Mouse (Mus musculus) liver, embryonic 14.5 days (tissue): ENCODE data around the gene Cdyl2. TPM values are rescaled to one million over a fixed set of nuclear protein-coding genes. Genes with fewer than 3 reads are reported as not detected.
A peak's percentile ranks its signal among the peaks of the same experiment; 100 is the strongest.

Source experiments
- ATAC-seq: fragments of 200-750 bp; cut with Nextera tagmentation; 2 replicates; pipeline ENCODE4 v1.8.0; 2017; ENCODE audit warnings: moderate number of reproducible peaks, mild to moderate bottlenecking, moderate library complexity; ENCODE audit not compliant: insufficient read depth
- DNase-seq, 3 experiments: peaks; one replicate each; pipeline ENCODE4 v3.0.0-alpha.2; 2012 to 2013; ENCODE audit warnings: low read depth in 3 of 3, low spot score in 3 of 3
- H3K27ac ChIP-seq: fragments of 300-500 bp; sonication (generic); 2 replicates; pipeline ENCODE4 v1.5.1; 2014; ENCODE audit warnings: moderate library complexity, mild to moderate bottlenecking, control low read depth, inconsistent platforms
- H3K27me3 ChIP-seq: fragments of 300-500 bp; sonication (generic); 2 replicates; pipeline ENCODE4 v1.6.1; 2014; ENCODE audit warnings: mild to moderate bottlenecking, low read length, moderate library complexity; ENCODE audit not compliant: control insufficient read depth, insufficient read depth
- H3K36me3 ChIP-seq: fragments of 300-500 bp; sonication (generic); replicated peaks from 2 replicates; pipeline ENCODE4 v1.6.1; 2014; ENCODE audit warnings: low read depth; ENCODE audit not compliant: control insufficient read depth, insufficient read depth
- H3K4me1 ChIP-seq, 2 experiments: fragments of 200-500 bp in 1 of 2; fragments of 300-500 bp in 1 of 2; sonication (generic) in 1 of 2; replicated peaks; 2 replicates each; pipeline ENCODE4 v1.6.1; 2012 to 2014; ENCODE audit warnings: antibody characterized with exemption in 1 of 2, inconsistent platforms in 1 of 2, low read length in 1 of 2; ENCODE audit not compliant: control insufficient read depth in 2 of 2, insufficient read depth in 2 of 2
- H3K4me2 ChIP-seq: fragments of 300-500 bp; sonication (generic); 2 replicates; pipeline ENCODE4 v1.6.1; 2014; ENCODE audit warnings: low read depth, mild to moderate bottlenecking, control low read depth, moderate library complexity
- H3K4me3 ChIP-seq, 2 experiments: fragments of 200-500 bp in 1 of 2; fragments of 300-500 bp in 1 of 2; sonication (generic) in 1 of 2; 2 replicates each; pipeline ENCODE4 v1.5.1; 2012 to 2014; ENCODE audit warnings: low read depth in 2 of 2, low read length in 2 of 2, mild to moderate bottlenecking in 2 of 2, control low read depth in 1 of 2, inconsistent platforms in 1 of 2, moderate library complexity in 1 of 2; ENCODE audit not compliant: insufficient read depth in 1 of 2
- H3K9ac ChIP-seq: fragments of 300-500 bp; sonication (generic); replicated peaks from 2 replicates; pipeline ENCODE4 v1.6.1; 2014; ENCODE audit warnings: mild to moderate bottlenecking, control low read depth, moderate library complexity
- H3K9me3 ChIP-seq: fragments of 300-500 bp; sonication (generic); 2 replicates; pipeline ENCODE4 v1.6.1; 2016; ENCODE audit warnings: low read length, mixed read lengths; ENCODE audit not compliant: control insufficient read depth
- CTCF ChIP-seq: IDR thresholded peaks from 2 replicates; pipeline ENCODE4 v1.5.1; 2016; ENCODE audit warnings: antibody characterized with exemption, low read depth, control low read depth
- EP300 ChIP-seq: IDR thresholded peaks from 2 replicates; pipeline ENCODE4 v1.6.1; 2016; ENCODE audit warnings: antibody characterized with exemption, low read depth
- WGBS: fragments of 180-500 bp; shearing (Covaris S2); extraction: QIAGEN DNeasy Blood & Tissue Kit; methylation state at CpG from one replicate; pipeline ENCODE4 v1.1.7; 2014; ENCODE audit not compliant: insufficient replicate concordance; 5-methylcytosine and 5-hydroxymethylcytosine counted together
- polyA plus RNA-seq, 2 experiments: library from polyadenylated mRNA; depleted of rRNA in 1 of 2; stranded (reverse) in 1 of 2; unstranded in 1 of 2; fragments of >200 nt; fragmentation: Nextera tagmentation in 1 of 2; extraction: Ambion mirVana in 1 of 2; gene quantifications; 2 replicates each; pipeline versions ENCODE4 v1.2.1 to v1.2.3; 2012 to 2014

The Cdyl2 gene
- polyA plus RNA-seq, 2 experiments: 0.77 to 1.5 TPM

DNA sequence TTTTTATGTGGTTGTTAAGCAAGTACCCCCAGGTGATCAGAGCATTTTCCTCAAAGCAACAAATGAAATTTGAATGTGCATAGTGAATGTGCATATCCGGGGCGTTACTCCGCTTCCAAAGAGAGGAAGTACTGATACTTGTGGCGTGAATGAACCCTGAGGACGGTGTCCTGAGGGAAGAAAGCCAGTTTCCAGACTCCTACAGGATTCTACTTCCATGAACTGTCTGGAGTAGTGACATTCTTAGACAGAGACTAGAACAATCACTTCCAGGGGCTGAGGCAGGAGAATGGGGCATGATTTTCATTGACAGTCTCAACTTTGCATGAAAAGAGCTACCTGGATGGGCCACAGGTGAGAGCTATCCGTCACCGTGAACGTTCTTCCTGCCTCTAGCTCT, 59.3 kb downstream of the Cdyl2 start:
- TF ChIP-seq EP300 (no peak), CTCF (no peak)
- no peak overlapping the region for H3K27ac ChIP-seq
- DNase-seq (no peak), ATAC-seq (no peak)
- H3K4me2 ChIP-seq: no peak overlapping the region
- no peaks in the 10 kb centered on the region for H3K27me3 ChIP-seq
- H3K9me3 ChIP-seq: no peaks in the 10 kb centered on the region
- 79% methylated on average over 8 of the region's 8 CpGs for WGBS
- H3K9ac ChIP-seq: no peak overlapping the region
- no peak overlapping the region for H3K4me3 ChIP-seq
- no peaks in the 10 kb centered on the region for H3K4me1 ChIP-seq
- H3K36me3 ChIP-seq: no peaks in the 10 kb centered on the region

DNA sequence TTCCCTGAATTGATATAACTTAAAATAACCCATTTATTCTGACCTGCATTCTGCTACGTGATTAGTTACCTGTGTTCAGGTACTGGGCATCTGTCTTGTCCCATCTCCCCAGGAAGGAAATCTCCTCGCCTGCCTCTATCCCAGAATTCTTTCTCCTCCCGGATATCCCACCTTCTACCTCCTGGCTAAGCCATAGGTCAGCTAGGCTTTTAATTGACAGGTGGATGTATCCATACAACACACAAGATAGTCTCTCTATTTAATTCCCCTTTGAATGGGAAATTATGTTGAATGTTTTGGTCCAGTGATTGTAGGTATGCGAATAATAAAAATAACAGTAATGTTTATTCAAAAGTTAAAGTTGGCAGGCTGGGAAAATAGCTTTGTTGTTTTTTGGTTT, 59.7 kb downstream of the Cdyl2 start:
- no peak for DNase-seq
- Histone ChIP-seq H3K27me3 (no peaks in the 10 kb centered on the region), H3K9me3 (no peaks in the 10 kb centered on the region), H3K9ac (no peak overlapping the region), H3K27ac (no peak overlapping the region), H3K36me3 (no peaks in the 10 kb centered on the region), H3K4me1 (no peaks in the 10 kb centered on the region), H3K4me3 (no peak overlapping the region), H3K4me2 (no peak overlapping the region)
- TF ChIP-seq CTCF (no peak), EP300 (no peak)
- 73% methylated on average over 4 of the region's 4 CpGs for WGBS
- no peak for ATAC-seq

DNA sequence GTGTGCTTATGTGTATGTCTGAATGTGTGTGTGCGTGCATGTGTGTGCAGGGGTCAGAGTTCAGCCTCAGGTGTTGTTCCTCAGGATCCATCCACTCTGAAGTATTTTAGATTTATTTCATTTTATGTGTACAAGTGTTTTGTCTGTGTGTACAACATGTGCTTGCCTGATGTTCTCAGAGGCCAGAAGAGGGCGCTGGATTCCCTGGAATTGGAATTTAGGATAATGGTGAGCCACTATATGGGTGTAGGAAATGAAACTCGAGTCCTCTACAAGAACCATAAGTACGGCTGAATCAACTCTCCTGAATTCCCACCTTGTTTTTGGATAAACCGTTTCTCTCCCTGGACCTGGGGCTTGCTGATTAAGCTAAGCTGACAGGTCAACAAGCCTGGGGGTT, 61.2 kb downstream of the Cdyl2 start:
- no peak for ATAC-seq
- Histone ChIP-seq H3K4me1 (no peaks in the 10 kb centered on the region), H3K27ac (no peak overlapping the region), H3K4me3 (no peak overlapping the region), H3K36me3 (no peaks in the 10 kb centered on the region), H3K4me2 (no peak overlapping the region), H3K9me3 (no peaks in the 10 kb centered on the region), H3K27me3 (no peaks in the 10 kb centered on the region), H3K9ac (no peak overlapping the region)
- WGBS: 47% methylated on average over 5 of the region's 5 CpGs
- no peak for TF ChIP-seq EP300
- TF ChIP-seq CTCF: 0 out of 2 replicates have a peak, but pooled peaks have one; percentile 16
- no peak for DNase-seq

DNA sequence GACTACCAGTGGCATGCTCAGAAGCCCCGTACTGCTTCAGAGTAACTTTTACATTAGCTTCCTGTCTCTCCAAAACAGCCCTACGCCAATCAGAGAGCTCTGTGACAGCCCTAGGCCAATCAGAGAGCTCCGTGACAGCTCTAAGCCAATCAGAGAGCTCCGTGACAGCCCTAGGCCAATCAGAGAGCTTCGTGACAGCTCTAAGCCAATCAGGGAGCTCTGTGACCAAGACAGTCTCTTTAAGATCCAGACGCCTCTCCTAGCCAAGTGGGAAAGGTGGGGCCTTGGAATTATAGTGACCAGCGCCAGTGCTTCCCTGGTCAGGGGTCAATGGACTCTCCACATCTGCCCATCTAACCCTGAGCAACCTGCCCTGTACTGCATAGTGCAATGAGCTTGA, 62.2 kb downstream of the Cdyl2 start:
- 71% methylated on average over 7 of the region's 7 CpGs for WGBS
- Histone ChIP-seq H3K9ac (no peak overlapping the region), H3K4me2 (no peak overlapping the region), H3K36me3 (no peaks in the 10 kb centered on the region), H3K27ac (no peak overlapping the region), H3K9me3 (no peaks in the 10 kb centered on the region), H3K4me3 (no peak overlapping the region), H3K27me3 (no peaks in the 10 kb centered on the region), H3K4me1 (no peaks in the 10 kb centered on the region)
- no peak for TF ChIP-seq CTCF
- TF ChIP-seq EP300: no peak
- DNase-seq (no peak), ATAC-seq (no peak)

DNA sequence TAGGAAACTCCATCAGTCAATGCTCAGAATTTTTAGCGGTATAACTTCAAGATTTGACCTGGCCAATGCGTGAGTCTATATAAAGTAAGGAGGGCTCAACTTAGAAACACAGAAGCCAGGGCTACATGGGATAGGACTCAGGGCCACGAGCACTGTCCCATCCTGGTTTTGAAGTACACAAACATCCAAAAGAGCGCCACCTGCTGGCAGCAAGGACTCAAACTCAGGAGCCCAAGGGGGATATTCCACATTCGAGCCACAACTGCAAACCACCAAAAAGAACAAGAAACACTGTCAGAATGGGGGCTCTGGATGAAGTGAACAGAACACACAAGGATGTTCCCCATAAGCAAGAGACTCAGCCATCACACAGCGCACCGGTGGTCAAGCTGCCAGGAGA, 63.8 kb downstream of the Cdyl2 start:
- TF ChIP-seq CTCF (peak; percentile 34), EP300 (no peak)
- Histone ChIP-seq H3K36me3 (no peaks in the 10 kb centered on the region), H3K9me3 (no peaks in the 10 kb centered on the region), H3K4me2 (no peak overlapping the region), H3K4me3 (no peak overlapping the region), H3K4me1 (no peaks in the 10 kb centered on the region), H3K27ac (no peak overlapping the region), H3K9ac (no peak overlapping the region), H3K27me3 (no peaks in the 10 kb centered on the region)
- ATAC-seq (no peak), DNase-seq (no peak)
- WGBS: 80% methylated on average over 7 of the region's 7 CpGs
